Mouse (Mus musculus) thymus, postnatal 36 days (tissue): Measurements from ENCODE around the gene Olfr201.
"Not testable (repeated sequence)": the region's sequence is repeated elsewhere in the genome, so short reads cannot be mapped to it uniquely, and the experiment has no call there.

Experiments
- DNase-seq, 2 experiments: peaks; one replicate each; pipeline ENCODE4 v3.0.0; 2022; ENCODE audit warnings: mixed read lengths in 2 of 2

The Olfr201 gene

DNA sequence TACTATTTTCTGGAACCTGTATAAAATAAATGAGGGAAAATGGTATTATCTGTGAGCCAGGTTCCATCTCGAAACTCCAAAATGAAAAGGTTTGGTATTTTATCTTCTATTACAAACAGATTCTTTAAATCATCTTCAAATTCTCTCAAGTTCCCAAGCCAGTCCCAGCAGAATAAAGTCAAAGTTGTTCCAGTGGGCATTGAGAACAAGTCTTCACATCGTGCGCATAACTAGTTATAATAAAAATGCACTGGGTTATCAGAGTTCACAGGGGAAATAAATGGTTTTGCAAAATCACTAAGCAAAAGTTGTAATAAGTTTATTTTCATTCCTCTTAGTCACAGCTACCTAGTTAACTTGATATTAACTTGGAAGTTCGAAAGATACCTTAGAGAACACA lies at the start of gene Olfr201:
Olfr201 (minus strand) TSS at position 101 of the 400 bp plus-strand sequence.
- DNase-seq: not testable (repeated sequence)

DNA sequence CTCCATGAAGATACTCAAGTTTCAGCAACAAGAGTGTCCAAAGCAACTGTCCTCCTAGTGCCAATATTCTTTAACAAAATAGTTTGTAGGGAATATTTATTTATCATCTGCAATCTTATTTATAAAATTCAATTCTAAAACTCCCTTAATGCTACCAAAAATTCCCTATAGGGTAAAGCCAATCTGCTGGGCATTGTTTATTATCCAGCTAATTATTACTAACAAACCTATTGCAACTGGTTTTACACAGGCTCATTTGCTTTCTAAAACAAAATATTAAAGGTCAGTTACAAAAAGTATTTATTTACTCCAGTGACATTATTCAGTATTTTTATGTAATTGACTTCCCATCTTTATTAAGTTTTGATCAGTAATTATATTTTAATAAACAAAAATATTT lies 45.7 kb upstream of the Olfr201 start, which contains the start of gene Olfr204:
Olfr204 (minus strand) TSS at position 101 of the 400 bp plus-strand sequence.
- DNase-seq: no peak

DNA sequence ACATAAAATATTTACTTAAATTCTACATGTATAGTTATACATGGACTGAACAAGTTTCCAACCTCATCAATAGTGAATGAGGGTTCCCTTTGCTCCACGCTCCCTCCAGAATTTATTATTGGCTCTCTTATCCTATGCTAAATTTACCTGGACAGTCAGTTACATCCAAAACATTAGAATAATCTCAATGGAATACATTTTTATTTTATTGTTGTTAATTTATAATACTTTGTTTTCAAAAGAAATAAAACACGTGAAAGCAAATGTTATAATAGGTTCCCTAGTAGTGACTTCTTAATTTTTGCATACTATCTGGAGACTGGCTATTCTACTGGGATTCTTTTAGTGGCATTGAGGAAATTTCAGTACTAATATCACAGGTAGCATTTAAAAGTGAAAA lies 26.1 kb upstream of the Olfr201 start, which contains the start of gene Olfr203:
Olfr203 (plus strand) TSS at position 301 of the 400 bp plus-strand sequence.
- DNase-seq: no peak

DNA sequence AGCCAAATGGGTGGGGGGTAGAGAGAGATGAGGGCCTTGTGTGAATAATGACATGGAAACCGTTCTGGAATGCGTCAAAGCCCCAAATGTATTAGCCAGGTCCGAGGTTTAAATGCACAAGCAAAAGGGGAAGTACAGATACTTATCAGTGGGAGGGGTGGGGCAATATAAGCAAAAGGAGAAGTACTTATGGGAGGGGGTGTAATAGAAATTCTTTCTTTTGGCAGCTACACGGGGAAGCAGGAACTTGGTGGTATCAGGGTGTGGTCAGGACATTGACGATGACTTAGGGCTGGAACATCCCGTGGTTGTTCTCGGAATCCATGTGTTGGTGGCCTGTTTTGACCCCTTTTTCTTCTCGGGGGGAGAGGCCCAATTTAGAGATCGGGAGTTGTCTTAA lies 15.1 kb upstream of the Olfr201 start:
- not testable (repeated sequence) for DNase-seq

DNA sequence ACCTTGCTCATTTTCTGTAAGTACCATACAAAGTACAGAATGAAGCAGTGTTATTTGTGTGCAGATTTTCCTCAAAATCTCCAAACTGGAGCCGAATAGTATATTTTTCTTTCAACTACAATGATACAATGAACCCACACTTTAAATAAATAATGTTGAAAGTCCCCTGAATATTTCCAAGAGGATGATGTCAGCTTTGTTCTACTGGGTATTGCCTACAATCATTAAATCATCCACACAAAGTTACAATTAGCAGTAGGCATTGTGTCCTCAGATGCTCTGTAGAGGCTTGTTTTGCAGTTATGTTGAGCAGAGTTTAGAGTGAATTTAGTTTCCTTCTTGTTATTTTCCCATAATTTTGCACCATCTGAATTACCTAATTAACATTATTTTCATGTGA lies 14.3 kb upstream of the Olfr201 start, which contains the start of gene Olfr202:
Olfr202 (minus strand) TSS at position 101 of the 400 bp plus-strand sequence.
- DNase-seq: no peak

DNA sequence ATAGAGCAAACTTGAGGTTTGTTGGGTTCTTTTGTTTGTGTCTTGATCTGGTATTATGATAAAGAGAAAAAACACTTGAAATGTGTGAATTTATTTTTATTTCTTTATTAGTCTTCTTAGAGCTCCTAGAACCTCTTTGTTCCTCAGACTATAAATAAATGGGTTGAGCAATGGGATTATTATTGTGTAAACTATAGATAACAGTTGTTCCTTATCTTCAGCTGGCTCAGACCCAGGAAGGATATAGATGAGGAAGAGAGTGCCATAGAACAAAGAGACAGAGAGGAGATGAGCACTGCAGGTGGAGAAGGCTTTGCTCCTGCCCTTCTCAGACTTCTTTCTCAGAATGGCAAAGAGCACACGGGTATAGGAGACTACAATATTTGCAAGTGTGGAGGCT lies 11.0 kb upstream of the Olfr201 start:
- no peak for DNase-seq

DNA sequence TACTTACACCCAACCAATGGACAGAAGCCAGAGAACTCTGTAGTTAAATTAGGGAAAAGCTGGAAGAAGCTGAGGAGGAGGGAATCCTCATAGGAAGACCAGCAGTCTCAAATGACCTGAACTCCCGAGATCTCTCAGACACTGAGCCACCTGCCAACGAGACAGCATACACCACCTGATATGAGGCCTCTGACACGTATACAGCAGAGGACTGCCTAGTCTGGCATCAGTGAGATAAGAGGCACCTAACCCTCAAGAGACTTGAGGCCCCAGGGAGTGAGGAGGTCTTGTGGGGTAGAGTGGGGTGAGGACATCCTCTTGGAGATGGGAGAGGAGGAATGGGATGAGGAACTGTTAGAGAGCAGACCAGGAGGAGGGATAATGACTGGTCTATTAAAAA lies 8.1 kb upstream of the Olfr201 start:
- DNase-seq: no peak

DNA sequence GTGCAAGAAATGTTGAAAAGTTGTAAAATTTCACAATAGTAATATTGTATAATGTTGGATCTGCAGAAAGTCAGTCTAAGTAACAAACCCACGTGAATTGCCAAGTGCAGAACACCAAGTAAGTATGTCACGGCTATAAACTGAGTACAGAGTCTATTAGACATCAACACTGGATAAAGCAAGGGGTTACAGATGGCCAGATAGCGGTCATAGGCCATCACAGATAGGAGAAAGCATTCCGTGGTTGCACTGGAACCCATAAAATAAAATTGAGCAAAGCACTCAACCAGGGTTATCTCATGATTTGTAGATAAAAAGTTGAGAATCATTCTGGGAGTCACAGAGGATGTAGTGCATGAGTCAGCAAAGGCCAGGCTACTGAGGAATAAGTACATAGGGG lies 3.3 kb downstream of the Olfr201 start:
- not testable (repeated sequence) for DNase-seq

DNA sequence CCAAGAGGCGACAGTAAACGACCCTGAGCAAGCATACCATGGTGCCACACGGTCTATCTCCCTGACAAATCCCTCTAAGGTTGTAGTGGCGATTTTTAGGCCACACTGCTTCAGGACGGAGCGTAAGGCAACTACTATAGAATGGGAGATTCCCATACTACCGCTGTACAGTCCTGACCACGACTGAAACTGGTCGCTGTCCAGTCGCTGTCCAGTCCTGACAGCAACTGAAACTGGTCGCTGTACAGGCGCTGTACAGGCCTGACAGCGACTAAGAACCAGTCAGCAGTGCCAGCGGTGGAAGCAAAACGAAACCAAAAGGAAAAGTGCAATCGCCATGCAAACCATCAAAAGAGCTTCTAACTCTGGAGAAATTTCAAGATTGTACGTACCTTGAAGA lies 22.7 kb downstream of the Olfr201 start:
- no peak for DNase-seq

DNA sequence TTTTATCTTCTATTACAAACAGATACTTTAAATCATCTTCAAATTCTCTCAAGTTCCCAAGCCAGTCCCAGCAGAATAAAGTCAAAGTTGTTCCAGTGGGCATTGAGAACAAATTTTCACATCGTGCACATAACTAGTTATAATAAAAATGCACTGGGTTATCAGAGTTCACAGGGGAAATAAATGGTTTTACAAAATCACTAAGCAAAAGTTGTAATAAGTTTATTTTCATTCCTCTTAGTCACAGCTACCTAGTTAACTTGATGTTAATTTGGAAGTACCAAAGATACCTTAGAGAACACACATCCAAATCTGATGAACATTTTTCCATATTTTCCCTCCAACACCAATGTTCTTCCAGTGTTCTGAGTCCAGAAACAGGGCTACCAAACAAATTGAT lies 52.8 kb downstream of the Olfr201 start, which contains the start of gene Olfr199:
Olfr199 (minus strand) TSS at position 101 of the 400 bp plus-strand sequence.
- not testable (repeated sequence) for DNase-seq

DNA sequence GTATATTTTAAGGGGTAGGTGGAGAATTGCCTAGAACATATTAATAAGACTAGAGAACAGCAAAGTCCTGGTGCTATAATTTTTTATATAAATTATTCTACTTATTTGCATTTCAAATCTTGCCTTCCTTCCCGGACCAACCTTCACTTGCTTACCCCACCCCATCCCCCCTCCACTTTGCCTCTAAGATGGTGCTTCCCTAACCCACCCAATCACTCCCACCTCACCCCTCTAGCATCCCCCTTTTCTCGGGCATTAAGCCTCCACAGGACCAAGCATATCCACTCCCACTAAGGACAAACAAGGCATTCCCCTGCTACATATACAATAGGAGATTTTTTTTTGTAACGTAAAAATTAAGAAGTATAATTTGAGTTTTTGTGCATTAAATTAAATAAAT lies 54.6 kb downstream of the Olfr201 start:
- DNase-seq: not testable (repeated sequence)
